28 mouse cellular contexts compared by ENCODE assay signal in the genomic region with DNA sequence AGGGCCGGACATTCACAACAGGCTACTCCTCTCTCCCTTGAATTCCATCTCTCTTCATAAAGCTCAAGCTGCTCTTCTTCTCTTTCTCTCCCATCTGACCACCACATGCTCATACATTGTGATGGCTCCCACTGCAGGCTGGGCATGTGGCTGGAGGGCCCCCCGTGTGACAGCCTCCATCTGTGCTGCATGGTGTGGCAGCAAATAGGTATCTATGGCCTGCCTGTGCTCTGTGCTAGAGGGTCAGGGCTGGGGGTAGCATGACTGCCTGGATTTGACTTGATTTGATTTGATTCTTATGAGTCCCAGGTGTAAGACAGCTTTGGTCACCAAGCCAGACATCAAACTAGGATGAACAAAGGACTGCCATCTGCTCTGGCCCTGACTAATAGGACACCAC. TPM values are rescaled to one million over a fixed set of nuclear protein-coding genes. Genes with fewer than 3 reads are reported as not detected.
DNase-seq lines count a peak whose midpoint lies in the region; ATAC-seq lines count a peak whose summit lies in the region.
"Had no signal": no experiment of that assay in that cellular context is flagged by ENCODE, and none has a peak within 500 bp of the region (broad histone marks: within the 10 kb centered on the region; RNA-seq: fewer than 3 reads in every experiment).

No protein-coding gene starts in this region.

- no peaks in the 10 kb centered on the region for H3K36me3 ChIP-seq in forebrain, embryonic 10.5 days (replicated peaks)
- no peaks in the 10 kb centered on the region for H3K36me3 ChIP-seq in forebrain, embryonic 14.5 days (ENCODE audit: control insufficient read depth, insufficient read depth, low read length)
- no peaks in the 10 kb centered on the region for H3K36me3 ChIP-seq in hindbrain, embryonic 16.5 days (ENCODE audit: control insufficient read depth, insufficient read depth, low read length)
- H3K36me3 ChIP-seq: embryonic facial prominence, embryonic 12.5 days; heart, embryonic 15.5 days; limb, embryonic 13.5 days; lung, embryonic 15.5 days had no signal

- H3K27ac ChIP-seq in forebrain, embryonic 10.5 days = 0 out of 2 replicates have a peak overlapping the region, but pooled peaks have one; percentile 31
- no peak overlapping the region for H3K27ac ChIP-seq in forebrain, embryonic 14.5 days (ENCODE audit: low read depth, low read length)
- H3K27ac ChIP-seq in hindbrain, embryonic 16.5 days (ENCODE audit: low read depth, low read length) = no peak overlapping the region
- H3K27ac ChIP-seq: embryonic facial prominence, embryonic 12.5 days; heart, embryonic 15.5 days; limb, embryonic 13.5 days; lung, embryonic 15.5 days; stomach, postnatal 0 days had no signal

- no peak overlapping the region for H3K4me2 ChIP-seq in forebrain, embryonic 14.5 days (ENCODE audit: low read length)
- no peak overlapping the region for H3K4me2 ChIP-seq in hindbrain, embryonic 16.5 days (ENCODE audit: low read length)
- H3K4me2 ChIP-seq: embryonic facial prominence, embryonic 12.5 days; heart, embryonic 15.5 days; limb, embryonic 13.5 days; liver, embryonic 11.5 days; lung, embryonic 15.5 days had no signal

- DNase-seq in forebrain, embryonic 10.5 days (ENCODE audit: extremely low spot score, low spot score) = no peak
- DNase-seq in forebrain, embryonic 14.5 days (ENCODE audit: low spot score) = no peak
- peak; percentile 36 for DNase-seq in left cerebral cortex, postnatal 4 days
- no peak for DNase-seq in left cerebral cortex, adult 9 months (ENCODE audit: low spot score in 2 of 2)
- DNase-seq in retina, embryonic 14.5 days (ENCODE audit: low spot score) = peak; percentile 10
- DNase-seq in spleen, postnatal 14 days (ENCODE audit: low spot score in 2 of 2) = no peak
- no peak for DNase-seq in spleen, postnatal 10 days (ENCODE audit: low spot score in 2 of 2)
- DNase-seq: adrenal gland, adult 2 months; cerebellum, adult 8-10 months; cerebellum, postnatal 25 days; gastrocnemius, postnatal 10 days; kidney, adult 9 months; kidney, postnatal 10 days; layer of hippocampus, postnatal 36 days; right cerebral cortex, postnatal 25 days; thymus, adult 18-20 months; thymus, postnatal 36 days had no signal

- no peaks in the 10 kb centered on the region for H3K9me3 ChIP-seq in forebrain, embryonic 10.5 days
- no peaks in the 10 kb centered on the region for H3K9me3 ChIP-seq in forebrain, embryonic 14.5 days (replicated peaks; ENCODE audit: control insufficient read depth, low read length)
- H3K9me3 ChIP-seq in hindbrain, embryonic 16.5 days (ENCODE audit: control insufficient read depth, low read length) = no peaks in the 10 kb centered on the region
- H3K9me3 ChIP-seq: embryonic facial prominence, embryonic 12.5 days; heart, embryonic 15.5 days; lung, embryonic 15.5 days had no signal

- intact Hi-C loops in left cerebral cortex, postnatal 4 days (cut with DNase I) = no loop called here

- WGBS in forebrain, embryonic 10.5 days = 73% methylated on average over 2 of the region's 2 CpGs
- WGBS in forebrain, embryonic 14.5 days = 85% methylated on average over 2 of the region's 2 CpGs
- WGBS in hindbrain, embryonic 16.5 days = 75% methylated on average over 2 of the region's 2 CpGs

- no peak overlapping the region for H3K9ac ChIP-seq in forebrain, embryonic 14.5 days (ENCODE audit: low read length)
- no peak overlapping the region for H3K9ac ChIP-seq in hindbrain, embryonic 16.5 days (ENCODE audit: low read depth, low read length)
- H3K9ac ChIP-seq: embryonic facial prominence, embryonic 12.5 days; heart, embryonic 15.5 days; limb, embryonic 13.5 days; lung, embryonic 15.5 days had no signal

- no peaks in the 10 kb centered on the region for H3K27me3 ChIP-seq in forebrain, embryonic 10.5 days (ENCODE audit: poor library complexity, severe bottlenecking)
- H3K27me3 ChIP-seq in forebrain, embryonic 14.5 days (replicated peaks; ENCODE audit: control insufficient read depth, insufficient read depth, low read length) = no peaks in the 10 kb centered on the region
- no peaks in the 10 kb centered on the region for H3K27me3 ChIP-seq in hindbrain, embryonic 16.5 days (replicated peaks; ENCODE audit: control insufficient read depth, insufficient read depth, low read length)
- H3K27me3 ChIP-seq: CH12.LX; embryonic facial prominence, embryonic 12.5 days; heart, embryonic 15.5 days; limb, embryonic 13.5 days; lung, embryonic 15.5 days had no signal

- no peak overlapping the region for H3K4me3 ChIP-seq in forebrain, embryonic 10.5 days
- H3K4me3 ChIP-seq in forebrain, embryonic 14.5 days (ENCODE audit: low read depth, low read length) = no peak overlapping the region
- H3K4me3 ChIP-seq in hindbrain, embryonic 16.5 days (ENCODE audit: low read length) = no peak overlapping the region
- H3K4me3 ChIP-seq: embryonic facial prominence, embryonic 12.5 days; heart, embryonic 15.5 days; limb, embryonic 13.5 days; lung, embryonic 15.5 days had no signal

- ATAC-seq in forebrain, embryonic 14.5 days = no peak
- ATAC-seq in hindbrain, embryonic 16.5 days = peak; percentile 60; the same call in 1 of the 2 replicates
- ATAC-seq: activated CD4-positive, CD25-positive, alpha-beta regulatory T cell, adult 4 months; forebrain, embryonic 16.5 days; intestine, postnatal 0 days had no signal

- no peaks in the 10 kb centered on the region; the same call in 1 of the 2 replicates for H3K4me1 ChIP-seq in forebrain, embryonic 10.5 days
- no peaks in the 10 kb centered on the region for H3K4me1 ChIP-seq in forebrain, embryonic 14.5 days (ENCODE audit: control insufficient read depth, insufficient read depth, low read length)
- H3K4me1 ChIP-seq in hindbrain, embryonic 16.5 days (ENCODE audit: control insufficient read depth, insufficient read depth, low read depth, low read length) = no peaks in the 10 kb centered on the region
- H3K4me1 ChIP-seq: embryonic facial prominence, embryonic 12.5 days; heart, embryonic 15.5 days; lung, embryonic 15.5 days had no signal

RNA-seq across cellular contexts. Expression of gene Spred1, which starts 57.0 kb away (rescaled TPM):
- 7.2 and 7.4 TPM in 2 replicates for polyA plus RNA-seq in forebrain, embryonic 10.5 days (2016; fragmentation: Nextera tagmentation; extraction: Ambion mirVana)
- 11.2 and 11.5 TPM in 2 replicates for polyA plus RNA-seq in forebrain, embryonic 14.5 days (2014; fragmentation: Nextera tagmentation; extraction: Ambion mirVana)
- total RNA-seq in left cerebral cortex, postnatal 4 days (2021) = 10 to 100 TPM; 53.4 to 58.2 TPM
- polyA plus RNA-seq in hindbrain, embryonic 16.5 days (2015; fragmentation: Nextera tagmentation; extraction: Ambion mirVana) = 7.4 and 7.7 TPM in 2 replicates

Comparison
In these comparisons a context has a peak if more than half of its experiments do, and no peak if none do; other contexts are left out.
1. DNase-seq: peak in left cerebral cortex, postnatal 4 days (single experiment) and retina, embryonic 14.5 days (single experiment); none in forebrain, embryonic 10.5 days (single experiment), forebrain, embryonic 14.5 days (single experiment), left cerebral cortex, adult 9 months (0 of 2), spleen, postnatal 14 days (0 of 2) and spleen, postnatal 10 days (0 of 2).